Mouse (Mus musculus): Measurements from ENCODE around the gene Gnb1l.

Gene Gnb1l

GRCm38 (mm10) chr16:18547891-18548290, 49.4 kb downstream of the Gnb1l start:
- no peak for DNase-seq (ENCODE audit: low spot score)

- DNase-seq (ENCODE audit: low spot score): no peak
Measured at GRCm38 (mm10) chr16:18551604-18552003, 53.1 kb downstream of the Gnb1l start.

- no peak for DNase-seq (ENCODE audit: low spot score)
Measured at GRCm38 (mm10) chr16:18552106-18552710, 53.7 kb downstream of the Gnb1l start.

GRCm38 (mm10) chr16:18554721-18555120, 56.2 kb downstream of the Gnb1l start:
- no peak for DNase-seq (ENCODE audit: low spot score)

GRCm38 (mm10) chr16:18555235-18555935, 56.9 kb downstream of the Gnb1l start:
- no peak for DNase-seq (ENCODE audit: low spot score)

- no peak for DNase-seq (ENCODE audit: low spot score)
Measured at GRCm38 (mm10) chr16:18556461-18556860, 57.9 kb downstream of the Gnb1l start.

GRCm38 (mm10) chr16:18564472-18564871, 66.0 kb downstream of the Gnb1l start:
- no peak for DNase-seq (ENCODE audit: low spot score)

GRCm38 (mm10) chr16:18568599-18568998, 70.1 kb downstream of the Gnb1l start:
- DNase-seq (ENCODE audit: low spot score): no peak

GRCm38 (mm10) chr16:18574196-18574595, 75.7 kb downstream of the Gnb1l start:
- no peak for DNase-seq (ENCODE audit: low spot score)

- DNase-seq (ENCODE audit: low spot score): no peak
Measured at GRCm38 (mm10) chr16:18577071-18577470, 78.6 kb downstream of the Gnb1l start.

- DNase-seq (ENCODE audit: low spot score): no peak
Measured at GRCm38 (mm10) chr16:18577599-18578160, 79.2 kb downstream of the Gnb1l start.

GRCm38 (mm10) chr16:18580389-18580788, 81.9 kb downstream of the Gnb1l start:
- no peak for DNase-seq (ENCODE audit: low spot score)

- DNase-seq (ENCODE audit: low spot score): no peak
Measured at GRCm38 (mm10) chr16:18581050-18581622, 82.6 kb downstream of the Gnb1l start.

GRCm38 (mm10) chr16:18581623-18582205, 83.2 kb downstream of the Gnb1l start:
- DNase-seq (ENCODE audit: low spot score): no peak

GRCm38 (mm10) chr16:18582426-18583148, 84.1 kb downstream of the Gnb1l start:
- peak; percentile 48 for DNase-seq (ENCODE audit: low spot score)

- no peak for DNase-seq (ENCODE audit: low spot score)
Measured at GRCm38 (mm10) chr16:18583169-18583568, 84.7 kb downstream of the Gnb1l start.

GRCm38 (mm10) chr16:18583673-18584357, 85.3 kb downstream of the Gnb1l start:
- no peak for DNase-seq (ENCODE audit: low spot score)

- no peak for DNase-seq (ENCODE audit: low spot score)
Measured at GRCm38 (mm10) chr16:18584901-18585510, 86.5 kb downstream of the Gnb1l start.

GRCm38 (mm10) chr16:18585676-18586075, 87.2 kb downstream of the Gnb1l start:
- DNase-seq (ENCODE audit: low spot score): no peak

GRCm38 (mm10) chr16:18586076-18586905, 87.8 kb downstream of the Gnb1l start:
- DNase-seq (ENCODE audit: low spot score): no peak
